Mouse (Mus musculus) hindbrain, embryonic 15.5 days (tissue): ENCODE data around the gene Plekhm3. TPM values are rescaled to one million over a fixed set of nuclear protein-coding genes. Genes with fewer than 3 reads are reported as not detected.

Source experiments
- ATAC-seq: fragments of 200-750 bp; cut with Nextera tagmentation; 2 replicates; pipeline ENCODE4 v1.8.0; 2017; ENCODE audit warnings: low read depth, moderate number of reproducible peaks, moderate TSS enrichment; ENCODE audit not compliant: low FRiP score
- H3K27ac ChIP-seq: fragments of 300-500 bp; sonication (generic); replicated peaks from 2 replicates; pipeline ENCODE4 v1.5.1; 2015; ENCODE audit warnings: mild to moderate bottlenecking, inconsistent platforms
- H3K27me3 ChIP-seq: fragments of 300-500 bp; sonication (generic); 2 replicates; pipeline ENCODE4 v1.6.1; 2015; ENCODE audit warnings: control low read depth, inconsistent platforms
- H3K36me3 ChIP-seq: fragments of 300-500 bp; sonication (generic); 2 replicates; pipeline ENCODE4 v1.6.1; 2015; ENCODE audit warnings: control low read depth, inconsistent platforms
- H3K4me1 ChIP-seq: fragments of 300-500 bp; sonication (generic); replicated peaks from 2 replicates; pipeline ENCODE4 v1.6.1; 2015; ENCODE audit warnings: control low read depth, inconsistent platforms
- H3K4me2 ChIP-seq: fragments of 300-500 bp; sonication (generic); 2 replicates; pipeline ENCODE4 v1.6.1; 2015; ENCODE audit warnings: moderate library complexity, mild to moderate bottlenecking, inconsistent platforms
- H3K4me3 ChIP-seq: fragments of 300-500 bp; sonication (generic); 2 replicates; pipeline ENCODE4 v1.5.1; 2015; ENCODE audit warnings: mild to moderate bottlenecking, inconsistent platforms
- H3K9ac ChIP-seq: fragments of 300-500 bp; sonication (generic); 2 replicates; pipeline ENCODE4 v1.6.1; 2015; ENCODE audit warnings: inconsistent platforms
- H3K9me3 ChIP-seq: fragments of 300-500 bp; sonication (generic); 2 replicates; pipeline ENCODE4 v1.6.1; 2016; ENCODE audit warnings: control low read depth, inconsistent platforms
- WGBS: fragments of 180-500 bp; shearing (Covaris S2); methylation state at CpG from one replicate; pipeline ENCODE4 v1.1.7; 2015; 5-methylcytosine and 5-hydroxymethylcytosine counted together
- polyA plus RNA-seq: library from polyadenylated mRNA; unstranded; fragments of >200 nt; fragmentation: Nextera tagmentation; extraction: Ambion mirVana; gene quantifications from 2 replicates; pipeline ENCODE4 v1.2.1, GENCODE M21; 2015

Gene Plekhm3
- polyA plus RNA-seq, 1 experiment from 2014 or later, result 11.1 TPM

GRCm38 (mm10) chr1:64843900-64844616, 112.6 kb downstream of the Plekhm3 start:
- no peaks in the 10 kb centered on the region for H3K27me3 ChIP-seq
- no peaks in the 10 kb centered on the region for H3K36me3 ChIP-seq
- H3K9me3 ChIP-seq, result no peaks in the 10 kb centered on the region
- H3K27ac ChIP-seq, result no peak overlapping the region
- no peak overlapping the region for H3K4me2 ChIP-seq
- no peak overlapping the region for H3K4me3 ChIP-seq
- H3K4me1 ChIP-seq, result 0 out of 2 replicates have a peak, but pooled peaks cover 12% of the 10 kb centered on the region
- ATAC-seq, result no peak
- WGBS, result 79% methylated on average over 3 of the region's 3 CpGs
- no peak overlapping the region for H3K9ac ChIP-seq

- H3K4me1 ChIP-seq, result 0 out of 2 replicates have a peak, but pooled peaks cover 4% of the 10 kb centered on the region
- no peaks in the 10 kb centered on the region for H3K36me3 ChIP-seq
- H3K9me3 ChIP-seq, result no peaks in the 10 kb centered on the region
- H3K9ac ChIP-seq, result no peak overlapping the region
- H3K27ac ChIP-seq, result no peak overlapping the region
- no peak for ATAC-seq
- H3K27me3 ChIP-seq, result no peaks in the 10 kb centered on the region
- 70% methylated on average over 1 of the region's 1 CpGs for WGBS
- no peak overlapping the region for H3K4me3 ChIP-seq
- no peak overlapping the region for H3K4me2 ChIP-seq
Measured at GRCm38 (mm10) chr1:64840930-64841329, 115.7 kb downstream of the Plekhm3 start.

GRCm38 (mm10) chr1:64836584-64836983, 120.0 kb downstream of the Plekhm3 start:
- H3K27ac ChIP-seq, result no peak overlapping the region
- WGBS, result 92% methylated on average over 5 of the region's 5 CpGs
- no peak for ATAC-seq
- no peak overlapping the region for H3K9ac ChIP-seq
- H3K4me3 ChIP-seq, result no peak overlapping the region
- no peaks in the 10 kb centered on the region for H3K27me3 ChIP-seq
- H3K4me1 ChIP-seq, result no peaks in the 10 kb centered on the region
- H3K4me2 ChIP-seq, result no peak overlapping the region
- H3K9me3 ChIP-seq, result no peaks in the 10 kb centered on the region
- H3K36me3 ChIP-seq, result no peaks in the 10 kb centered on the region

- WGBS, result 71% methylated on average over 3 of the region's 3 CpGs
- no peak for ATAC-seq
- H3K36me3 ChIP-seq, result no peaks in the 10 kb centered on the region
- H3K27me3 ChIP-seq, result no peaks in the 10 kb centered on the region
- no peak overlapping the region for H3K4me2 ChIP-seq
- no peaks in the 10 kb centered on the region for H3K9me3 ChIP-seq
- no peak overlapping the region for H3K27ac ChIP-seq
- no peaks in the 10 kb centered on the region for H3K4me1 ChIP-seq
- no peak overlapping the region for H3K4me3 ChIP-seq
- no peak overlapping the region for H3K9ac ChIP-seq
Measured at GRCm38 (mm10) chr1:64836114-64836513, 120.5 kb downstream of the Plekhm3 start.

GRCm38 (mm10) chr1:64831552-64831951, 125.1 kb downstream of the Plekhm3 start:
- WGBS, result 78% methylated on average over 2 of the region's 2 CpGs

GRCm38 (mm10) chr1:64827434-64827833, 129.2 kb downstream of the Plekhm3 start:
- Histone ChIP-seq H3K36me3 (no peaks in the 10 kb centered on the region), H3K4me1 (no peaks in the 10 kb centered on the region), H3K4me3 (no peak overlapping the region), H3K9me3 (no peaks in the 10 kb centered on the region), H3K4me2 (no peak overlapping the region), H3K27me3 (no peaks in the 10 kb centered on the region), H3K27ac (no peak overlapping the region), H3K9ac (no peak overlapping the region)
- 94% methylated on average over 5 of the region's 5 CpGs for WGBS
- ATAC-seq, result no peak

More at GRCm38 (mm10) chr1:64831552-64831951, 125.1 kb downstream of the Plekhm3 start:
- Histone ChIP-seq H3K4me1 (no peaks in the 10 kb centered on the region), H3K9me3 (no peaks in the 10 kb centered on the region), H3K4me3 (no peak overlapping the region), H3K27me3 (no peaks in the 10 kb centered on the region), H3K36me3 (no peaks in the 10 kb centered on the region), H3K4me2 (no peak overlapping the region), H3K27ac (no peak overlapping the region), H3K9ac (no peak overlapping the region)
- no peak for ATAC-seq

GRCm38 (mm10) chr1:64826348-64827103, 130.1 kb downstream of the Plekhm3 start:
- ATAC-seq, result no peak
- H3K4me1 ChIP-seq, result no peaks in the 10 kb centered on the region
- WGBS, result 87% methylated on average over 6 of the region's 6 CpGs

GRCm38 (mm10) chr1:64823564-64823963, 133.1 kb downstream of the Plekhm3 start:
- ATAC-seq, result no peak
- H3K36me3 ChIP-seq, result no peaks in the 10 kb centered on the region
- H3K4me3 ChIP-seq, result no peak overlapping the region
- WGBS, result 73% methylated on average over 6 of the region's 6 CpGs
- H3K9ac ChIP-seq, result no peak overlapping the region
- no peak overlapping the region for H3K27ac ChIP-seq
- H3K4me2 ChIP-seq, result no peak overlapping the region
- no peaks in the 10 kb centered on the region for H3K9me3 ChIP-seq
- no peaks in the 10 kb centered on the region for H3K4me1 ChIP-seq
- H3K27me3 ChIP-seq, result no peaks in the 10 kb centered on the region

More at GRCm38 (mm10) chr1:64826348-64827103, 130.1 kb downstream of the Plekhm3 start:
- no peak overlapping the region for H3K27ac ChIP-seq
- no peak overlapping the region for H3K9ac ChIP-seq
- no peaks in the 10 kb centered on the region for H3K27me3 ChIP-seq
- no peak overlapping the region for H3K4me3 ChIP-seq
- no peaks in the 10 kb centered on the region for H3K36me3 ChIP-seq
- no peaks in the 10 kb centered on the region for H3K9me3 ChIP-seq
- H3K4me2 ChIP-seq, result no peak overlapping the region

GRCm38 (mm10) chr1:64817709-64818108, 138.9 kb downstream of the Plekhm3 start:
- H3K4me1 ChIP-seq, result no peaks in the 10 kb centered on the region
- 84% methylated on average over 5 of the region's 5 CpGs for WGBS
- no peak overlapping the region for H3K9ac ChIP-seq
- H3K27me3 ChIP-seq, result no peaks in the 10 kb centered on the region
- H3K9me3 ChIP-seq, result no peaks in the 10 kb centered on the region
- no peak overlapping the region for H3K4me3 ChIP-seq
- H3K4me2 ChIP-seq, result no peak overlapping the region
- H3K36me3 ChIP-seq, result no peaks in the 10 kb centered on the region
- no peak overlapping the region for H3K27ac ChIP-seq
- no peak for ATAC-seq

- H3K9me3 ChIP-seq, result no peaks in the 10 kb centered on the region
- WGBS, result 97% methylated on average over 2 of the region's 2 CpGs
- H3K4me2 ChIP-seq, result no peak overlapping the region
- H3K27me3 ChIP-seq, result no peaks in the 10 kb centered on the region
- H3K9ac ChIP-seq, result no peak overlapping the region
- ATAC-seq, result no peak
- no peaks in the 10 kb centered on the region for H3K4me1 ChIP-seq
- no peak overlapping the region for H3K4me3 ChIP-seq
- no peaks in the 10 kb centered on the region for H3K36me3 ChIP-seq
- H3K27ac ChIP-seq, result no peak overlapping the region
Measured at GRCm38 (mm10) chr1:64813182-64813581, 143.4 kb downstream of the Plekhm3 start.

- 95% methylated on average over 1 of the region's 1 CpGs for WGBS
- no peaks in the 10 kb centered on the region for H3K36me3 ChIP-seq
- H3K27ac ChIP-seq, result no peak overlapping the region
- ATAC-seq, result no peak
- no peaks in the 10 kb centered on the region for H3K9me3 ChIP-seq
- H3K4me3 ChIP-seq, result no peak overlapping the region
- H3K9ac ChIP-seq, result no peak overlapping the region
- H3K4me2 ChIP-seq, result no peak overlapping the region
- H3K4me1 ChIP-seq, result no peaks in the 10 kb centered on the region
- H3K27me3 ChIP-seq, result no peaks in the 10 kb centered on the region
Measured at GRCm38 (mm10) chr1:64811956-64812355, 144.7 kb downstream of the Plekhm3 start.

GRCm38 (mm10) chr1:64809085-64809484, 147.5 kb downstream of the Plekhm3 start:
- Histone ChIP-seq H3K4me3 (no peak overlapping the region), H3K9me3 (no peaks in the 10 kb centered on the region), H3K27ac (no peak overlapping the region), H3K36me3 (no peaks in the 10 kb centered on the region), H3K9ac (no peak overlapping the region), H3K4me2 (no peak overlapping the region), H3K4me1 (no peaks in the 10 kb centered on the region), H3K27me3 (no peaks in the 10 kb centered on the region)
- ATAC-seq, result no peak
- WGBS, result 71% methylated on average over 2 of the region's 2 CpGs
